Mouse (Mus musculus): ENCODE measurements around the gene Lkaaear1. TPM values are rescaled to one million over a fixed set of nuclear protein-coding genes. Genes with fewer than 3 reads are reported as not detected.

The Lkaaear1 gene
- total and polyA plus RNA-seq, 3 experiments = not detected

DNA sequence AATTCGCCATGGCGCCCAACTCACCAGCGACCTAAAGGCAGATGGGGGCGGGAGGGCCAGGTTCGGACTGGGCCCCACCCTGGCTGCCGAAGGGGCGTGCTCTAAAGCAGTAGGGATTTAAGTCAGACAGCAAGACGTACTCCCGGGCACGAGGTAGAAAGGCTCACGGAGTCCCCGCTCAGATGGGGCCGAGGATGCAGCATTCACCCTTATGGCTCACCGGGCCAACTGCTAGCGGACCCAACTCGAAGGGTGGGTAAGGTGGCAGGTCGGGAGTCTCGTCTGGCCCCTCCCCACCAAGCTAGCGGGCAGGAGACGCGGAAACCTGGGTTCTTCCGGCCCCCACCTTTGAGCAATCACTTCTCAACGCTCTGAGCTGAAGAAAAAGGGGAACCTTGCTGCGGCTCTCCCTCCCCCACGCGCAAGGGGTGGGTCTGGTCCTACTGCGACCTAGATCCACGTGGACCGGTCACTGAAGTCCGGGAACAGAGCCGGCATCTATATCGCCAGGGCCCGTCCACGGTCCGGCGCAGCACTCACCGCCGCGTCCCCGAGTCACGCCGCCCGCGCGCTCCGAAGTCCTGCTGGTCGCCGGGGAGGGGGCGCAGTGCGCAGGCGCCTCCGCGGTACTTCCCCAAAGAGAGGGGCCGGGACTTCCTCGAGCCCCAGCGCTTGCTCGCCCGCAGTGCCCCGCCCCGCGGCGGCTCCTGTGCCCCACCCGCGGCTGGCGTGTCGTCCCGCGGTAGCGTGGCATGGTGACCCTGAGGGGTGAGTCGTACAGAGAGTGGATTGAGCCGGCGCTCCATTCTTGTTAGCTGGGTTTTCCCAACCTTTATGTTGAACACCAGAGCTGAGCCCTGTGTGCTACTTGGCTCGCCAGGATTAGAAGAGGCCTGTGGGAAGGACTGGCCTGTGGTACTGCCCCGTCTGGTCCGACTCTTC lies 4.6 kb downstream of the Lkaaear1 start, which contains the start of gene Rgs19:
Gene Rgs19, minus strand, starts transcription at position 639 of the 942 bp plus-strand sequence.
- no peaks in the 10 kb centered on the region for H3K9me3 ChIP-seq (replicated peaks; ENCODE audit: low read length)
- H3K79me2 ChIP-seq (replicated peaks; ENCODE audit: control insufficient read depth, extremely low read depth, insufficient read depth, poor library complexity, severe bottlenecking) = peaks cover 20% of the 10 kb centered on the region
- dilution Hi-C loops (cut with MboI; ENCODE audit: extremely low pct_ligation_motif_present, extremely low pct_unique_long_range_greater_than_20kb, low sequenced_read_pairs) = no loop called here
- in situ Hi-C loops (cut with MboI; ENCODE audit: low pct_ligation_motif_present, low pct_unique_long_range_greater_than_20kb, low sequenced_read_pairs) = loop anchor here (10.0 kb wide), 2 partner anchors 79 to 289 kb away; no protein-coding TSS in a partner anchor
- peaks cover 28 to 62% of the 10 kb centered on the region in 2 experiments for H3K4me1 ChIP-seq (ENCODE audit: control insufficient read depth in 1 of 2, insufficient read depth in 2 of 2)
- peak within 1 kb of the TSS; percentile 78 for H3K9ac ChIP-seq (ENCODE audit: insufficient read depth, low read depth)
- peak within 1 kb of the TSS; percentile 90 for H3K4me2 ChIP-seq (ENCODE audit: insufficient read depth, low read depth, poor library complexity, severe bottlenecking)
- no peaks in the 10 kb centered on the region for H3K27me3 ChIP-seq (replicated peaks)
- DNase-seq (ENCODE audit: extremely low read depth) = peak; percentile 84
- peaks cover 17 to 32% of the 10 kb centered on the region in 2 experiments for H3K36me3 ChIP-seq (replicated peaks in 1 of 2; ENCODE audit: control insufficient read depth in 1 of 2, insufficient read depth in 1 of 2, low read length in 1 of 2)
- peak within 1 kb of the TSS; percentile 69 for H3K27ac ChIP-seq (ENCODE audit: insufficient read depth, low read depth)
- H3K4me3 ChIP-seq (replicated peaks in 1 of 3; ENCODE audit: low read depth in 2 of 3, low read length in 2 of 3, poor library complexity in 1 of 3) = peak within 1 kb of the TSS; percentile 71 to 78 (median 72)
- peak; percentile 57; the same call in 1 of the 2 replicates for TF ChIP-seq MYC (IDR thresholded peaks at IDR 0.05; ENCODE audit: low read depth, low read length)
- no peak for TF ChIP-seq ZC3H11A (IDR thresholded peaks at IDR 0.05; ENCODE audit: low read depth, low read length)
- TF ChIP-seq TCF12 (IDR thresholded peaks at IDR 0.05; ENCODE audit: low read depth, low read length) = peak; percentile 74
- TF ChIP-seq IRF4 (IDR thresholded peaks at IDR 0.05; ENCODE audit: low read depth, low read length) = peak; percentile 11; the same call in 1 of the 2 replicates
- peak; percentile 91 for TF ChIP-seq POLR2A (IDR thresholded peaks at IDR 0.05; ENCODE audit: low read depth, low read length)
- TF ChIP-seq HCFC1 (IDR thresholded peaks at IDR 0.05; ENCODE audit: low read depth, low read length) = peak; percentile 41
- TF ChIP-seq E2F4 (IDR thresholded peaks at IDR 0.05; ENCODE audit: insufficient replicate concordance, low read depth, low read length) = no peak
- TF ChIP-seq EP300 (IDR thresholded peaks at IDR 0.05; ENCODE audit: low read length) = no peak
- TF ChIP-seq SIN3A (IDR thresholded peaks at IDR 0.05; ENCODE audit: low read length) = peak; percentile 73; the same call in 1 of the 2 replicates
- no peak for TF ChIP-seq RAD21 (IDR thresholded peaks at IDR 0.05; ENCODE audit: low read depth, low read length)
- peak; percentile 89 for TF ChIP-seq NELFE (IDR thresholded peaks at IDR 0.05; ENCODE audit: low read depth, low read length)
- TF ChIP-seq PAX5 (IDR thresholded peaks at IDR 0.05; ENCODE audit: low read length) = no peak
- no peak for TF ChIP-seq USF2 (conservative IDR thresholded peaks at IDR 0.05; ENCODE audit: low read depth, low read length)
- peak; percentile 92 for TF ChIP-seq NRF1 (IDR thresholded peaks at IDR 0.05; ENCODE audit: low read depth, low read length)
- 0 out of 2 replicates have a peak, but pooled peaks have one; percentile 13 for TF ChIP-seq KAT2A (IDR thresholded peaks at IDR 0.05; ENCODE audit: insufficient replicate concordance, low read length)
- peak; percentile 93 for TF ChIP-seq MAZ (IDR thresholded peaks at IDR 0.05; ENCODE audit: low read depth, low read length)
- TF ChIP-seq GABPA (IDR thresholded peaks at IDR 0.05; ENCODE audit: insufficient replicate concordance, low read depth, low read length) = no peak
- TF ChIP-seq TBP (conservative IDR thresholded peaks at IDR 0.05; ENCODE audit: low read depth, low read length) = peak; percentile 48; the same call in 1 of the 2 replicates
- peak; percentile 92 for TF ChIP-seq MXI1 (IDR thresholded peaks at IDR 0.05; ENCODE audit: low read depth, low read length)
- TF ChIP-seq ZNF384 (IDR thresholded peaks at IDR 0.05; ENCODE audit: low read depth, low read length) = no peak
- TF ChIP-seq MAX (IDR thresholded peaks at IDR 0.05; ENCODE audit: low read length) = no peak; the same call in 1 of the 2 replicates
- TF ChIP-seq USF1 (IDR thresholded peaks at IDR 0.05; ENCODE audit: low read depth, low read length) = no peak
- TF ChIP-seq POLR2AphosphoS2 (IDR thresholded peaks at IDR 0.05; ENCODE audit: low read depth, low read length) = peak; percentile 54; the same call in 1 of the 2 replicates
- TF ChIP-seq JUN (IDR thresholded peaks at IDR 0.05; ENCODE audit: insufficient read depth, low read depth, low read length) = no peak
- TF ChIP-seq CTCF (conservative IDR thresholded peaks at IDR 0.05 in 1 of 2, IDR thresholded peaks at IDR 0.05 in 1 of 2; ENCODE audit: low read depth in 2 of 2, low read length in 2 of 2) = no peak
- no peak for TF ChIP-seq CHD1 (IDR thresholded peaks at IDR 0.05; ENCODE audit: low read depth, low read length)
- no peak for TF ChIP-seq JUND (conservative IDR thresholded peaks at IDR 0.05; ENCODE audit: low read depth, low read length)
- no peak for TF ChIP-seq RCOR1 (conservative IDR thresholded peaks at IDR 0.05; ENCODE audit: low read depth, low read length)
- peak; percentile 38 for TF ChIP-seq BHLHE40 (IDR thresholded peaks at IDR 0.05; ENCODE audit: low read depth, low read length)
- TF ChIP-seq ZMIZ1 (IDR thresholded peaks at IDR 0.05; ENCODE audit: low read depth, low read length) = 0 out of 2 replicates have a peak, but pooled peaks have one; percentile 68
- no peak for TF ChIP-seq MAFK (IDR thresholded peaks at IDR 0.05; ENCODE audit: insufficient replicate concordance, low read length)
- TF ChIP-seq SMC3 (IDR thresholded peaks at IDR 0.05; ENCODE audit: low read depth, low read length) = no peak
- peak; percentile 66; the same call in 1 of the 2 replicates for TF ChIP-seq ELF1 (IDR thresholded peaks at IDR 0.05; ENCODE audit: low read depth, low read length)
- no peak for TF ChIP-seq ZKSCAN1 (IDR thresholded peaks at IDR 0.05; ENCODE audit: borderline replicate concordance, low read depth, low read length)
- TF ChIP-seq UBTF (IDR thresholded peaks at IDR 0.05; ENCODE audit: low read depth, low read length) = no peak
- 0 out of 2 replicates have a peak, but pooled peaks have one; percentile 63 for TF ChIP-seq CHD2 (IDR thresholded peaks at IDR 0.05; ENCODE audit: low read length)
- peak; percentile 10 for TF ChIP-seq MEF2A (IDR thresholded peaks at IDR 0.05; ENCODE audit: borderline replicate concordance, low read depth, low read length)

Measured in CH12.LX (cell line).